Mouse (Mus musculus): ENCODE measurements at regions not wholly inside any gene's neighbourhood (a gene's known extent, or its start where the extent isn't known, plus 50 kb on each side); places are given as distances from the start of the nearest gene placed in this dataset.
"Not testable (repeated sequence)": the region's sequence is repeated elsewhere in the genome, so short reads cannot be mapped to it uniquely, and the experiment has no call there.

DNA sequence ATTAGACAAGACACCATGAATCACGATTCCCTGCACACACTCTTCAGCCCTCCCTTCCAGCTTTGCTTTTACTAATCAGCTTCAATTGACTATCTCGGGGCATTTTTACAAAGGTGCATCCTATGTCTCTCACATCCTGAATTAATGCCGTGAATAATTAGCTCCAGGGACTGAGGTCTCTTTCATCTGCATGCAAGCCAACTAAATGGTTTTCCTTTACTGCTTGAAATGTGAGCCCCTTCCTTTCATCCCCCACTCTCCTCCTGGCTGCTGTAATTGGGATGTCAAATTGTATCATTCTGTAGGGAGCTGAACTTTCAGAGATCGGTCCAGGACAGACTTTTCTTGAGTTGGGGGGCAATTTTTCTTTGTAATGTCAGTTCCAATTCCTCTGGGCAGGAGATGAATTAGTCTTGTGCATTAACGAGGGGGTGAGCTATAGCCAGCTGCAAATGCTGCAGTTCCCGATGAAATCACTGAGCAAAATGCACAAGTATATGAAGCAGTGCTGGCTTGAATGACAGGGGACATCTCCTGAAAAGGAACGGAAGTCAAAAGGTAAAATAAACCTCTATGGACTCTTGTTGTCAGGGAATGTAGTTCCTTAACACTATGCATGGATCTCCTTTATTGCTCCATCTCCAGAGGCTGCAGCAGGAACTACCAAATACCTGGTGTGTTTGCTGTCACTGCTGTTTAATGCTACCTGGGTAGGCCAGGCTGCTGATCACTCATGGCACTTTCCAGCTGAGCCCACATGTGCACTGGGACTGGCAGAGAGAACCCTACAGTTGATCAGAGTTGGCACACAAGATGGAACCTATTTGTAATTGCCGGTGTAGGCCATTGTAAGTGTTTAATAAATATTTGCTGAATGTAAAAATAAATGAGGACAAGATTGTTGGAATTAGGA lies 1420.2 kb upstream of the Gm7489 start:
- no peak for ATAC-seq (ENCODE audit: insufficient number of reproducible peaks, insufficient read depth, low FRiP score, low read depth)
- H3K4me3 ChIP-seq (ENCODE audit: low read depth, low read length): no peak overlapping the region
- H3K27ac ChIP-seq (ENCODE audit: low read length): no peak overlapping the region
- H3K4me1 ChIP-seq (ENCODE audit: control insufficient read depth, insufficient read depth, low read length): no peaks in the 10 kb centered on the region
- 32% methylated on average over 8 of the region's 8 CpGs for WGBS
- H3K4me2 ChIP-seq (replicated peaks; ENCODE audit: low read depth, low read length): no peak overlapping the region
- no peaks in the 10 kb centered on the region for H3K9me3 ChIP-seq (ENCODE audit: control insufficient read depth, low read depth, low read length)
- no peaks in the 10 kb centered on the region for H3K27me3 ChIP-seq (ENCODE audit: control insufficient read depth, insufficient read depth, low read length)
- no peaks in the 10 kb centered on the region for H3K36me3 ChIP-seq (ENCODE audit: control insufficient read depth, insufficient read depth, low read length)
- H3K9ac ChIP-seq (replicated peaks; ENCODE audit: low read depth, low read length): no peak overlapping the region

DNA sequence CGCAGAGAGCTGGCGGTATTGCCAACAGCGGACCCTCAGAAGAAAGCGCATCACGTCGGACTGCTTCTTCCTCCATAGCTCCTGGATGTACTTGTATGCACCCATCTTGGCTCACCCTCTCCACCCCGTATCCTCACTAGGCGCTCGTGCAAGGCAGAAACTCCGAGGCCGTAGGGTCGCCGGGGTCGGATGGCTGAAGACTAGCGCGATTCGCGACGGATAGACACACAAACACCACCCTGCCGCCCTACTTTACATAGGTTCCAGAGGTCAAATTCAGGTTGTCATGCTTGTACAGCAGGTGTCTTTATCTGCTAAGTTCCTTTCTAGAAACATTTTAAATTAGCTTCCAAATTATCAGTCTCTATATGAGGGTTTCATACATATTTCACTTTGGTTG lies 1406.6 kb upstream of the Gm7489 start:
- H3K9ac ChIP-seq (replicated peaks; ENCODE audit: low read depth, low read length); H3K4me3 ChIP-seq (ENCODE audit: low read depth, low read length); H3K4me2 ChIP-seq (replicated peaks; ENCODE audit: low read depth, low read length); ATAC-seq (ENCODE audit: insufficient number of reproducible peaks, insufficient read depth, low FRiP score, low read depth); H3K9me3 ChIP-seq (ENCODE audit: control insufficient read depth, low read depth, low read length); H3K36me3 ChIP-seq (ENCODE audit: control insufficient read depth, insufficient read depth, low read length); H3K27ac ChIP-seq (ENCODE audit: low read length); H3K4me1 ChIP-seq (ENCODE audit: control insufficient read depth, insufficient read depth, low read length); H3K27me3 ChIP-seq (ENCODE audit: control insufficient read depth, insufficient read depth, low read length): not testable (repeated sequence)
- WGBS: 87% methylated on average over 15 of the region's 20 CpGs

DNA sequence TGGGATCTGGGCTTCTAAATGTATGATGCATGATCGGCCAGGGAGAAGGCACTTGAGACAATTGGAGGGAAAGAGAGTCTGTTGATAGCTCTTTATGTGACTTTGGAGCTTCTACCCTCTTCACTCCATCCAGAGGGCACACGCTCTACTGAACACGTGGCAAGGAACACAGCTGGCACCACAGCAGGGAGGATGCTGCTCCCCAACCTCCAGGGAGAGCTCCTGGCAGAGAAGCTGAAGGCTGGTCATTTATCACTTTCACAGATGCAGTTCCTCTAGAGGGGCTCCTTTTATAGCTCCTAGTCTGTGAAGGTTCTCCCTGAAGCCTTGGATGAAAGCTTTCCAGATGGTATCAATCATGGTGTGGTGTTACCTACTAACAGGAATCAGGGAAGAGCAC lies 1403.9 kb upstream of the Gm7489 start:
- Histone ChIP-seq H3K36me3 (ENCODE audit: control insufficient read depth, insufficient read depth, low read length) (no peaks in the 10 kb centered on the region), H3K27ac (ENCODE audit: low read length) (no peak overlapping the region), H3K27me3 (ENCODE audit: control insufficient read depth, insufficient read depth, low read length) (no peaks in the 10 kb centered on the region), H3K4me2 (replicated peaks; ENCODE audit: low read depth, low read length) (no peak overlapping the region), H3K4me1 (ENCODE audit: control insufficient read depth, insufficient read depth, low read length) (no peaks in the 10 kb centered on the region), H3K9me3 (ENCODE audit: control insufficient read depth, low read depth, low read length) (no peaks in the 10 kb centered on the region), H3K9ac (replicated peaks; ENCODE audit: low read depth, low read length) (no peak overlapping the region), H3K4me3 (ENCODE audit: low read depth, low read length) (no peak overlapping the region)
- no peak for ATAC-seq (ENCODE audit: insufficient number of reproducible peaks, insufficient read depth, low FRiP score, low read depth)
- 38% methylated on average over 3 of the region's 3 CpGs for WGBS

DNA sequence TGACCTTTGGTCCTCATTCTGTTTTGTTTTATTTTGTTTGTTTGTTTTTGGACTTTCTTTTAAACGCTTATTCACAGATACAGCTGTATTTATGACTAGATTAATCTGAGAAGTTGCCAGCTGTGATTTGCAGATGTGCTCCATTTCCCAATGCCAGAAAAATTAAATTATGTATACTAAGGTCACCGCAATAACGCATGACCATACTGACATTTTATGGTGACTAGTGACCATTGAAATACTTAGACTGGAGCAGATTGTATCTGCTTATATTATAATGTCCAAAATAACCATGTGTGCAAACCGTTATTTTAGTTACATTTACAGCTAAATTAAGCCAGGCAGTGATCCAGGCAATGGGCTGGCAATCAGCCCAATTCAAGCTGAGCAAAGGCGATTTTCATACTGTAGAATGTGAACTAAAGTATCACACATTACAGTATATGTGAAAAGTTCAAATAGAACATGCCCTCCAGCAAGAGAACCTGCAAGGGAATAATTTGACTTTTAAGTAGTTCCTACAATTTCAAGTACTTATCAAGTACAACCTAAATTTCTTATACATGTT lies 1401.0 kb upstream of the Gm7489 start:
- Histone ChIP-seq H3K27ac (ENCODE audit: low read length) (no peak overlapping the region), H3K9me3 (ENCODE audit: control insufficient read depth, low read depth, low read length) (no peaks in the 10 kb centered on the region), H3K4me2 (replicated peaks; ENCODE audit: low read depth, low read length) (no peak overlapping the region), H3K36me3 (ENCODE audit: control insufficient read depth, insufficient read depth, low read length) (no peaks in the 10 kb centered on the region), H3K4me3 (ENCODE audit: low read depth, low read length) (no peak overlapping the region), H3K4me1 (ENCODE audit: control insufficient read depth, insufficient read depth, low read length) (no peaks in the 10 kb centered on the region), H3K27me3 (ENCODE audit: control insufficient read depth, insufficient read depth, low read length) (no peaks in the 10 kb centered on the region), H3K9ac (replicated peaks; ENCODE audit: low read depth, low read length) (no peak overlapping the region)
- ATAC-seq (ENCODE audit: insufficient number of reproducible peaks, insufficient read depth, low FRiP score, low read depth): no peak; the same call in 1 of the 2 replicates
- 55% methylated on average over 5 of the region's 5 CpGs for WGBS

DNA sequence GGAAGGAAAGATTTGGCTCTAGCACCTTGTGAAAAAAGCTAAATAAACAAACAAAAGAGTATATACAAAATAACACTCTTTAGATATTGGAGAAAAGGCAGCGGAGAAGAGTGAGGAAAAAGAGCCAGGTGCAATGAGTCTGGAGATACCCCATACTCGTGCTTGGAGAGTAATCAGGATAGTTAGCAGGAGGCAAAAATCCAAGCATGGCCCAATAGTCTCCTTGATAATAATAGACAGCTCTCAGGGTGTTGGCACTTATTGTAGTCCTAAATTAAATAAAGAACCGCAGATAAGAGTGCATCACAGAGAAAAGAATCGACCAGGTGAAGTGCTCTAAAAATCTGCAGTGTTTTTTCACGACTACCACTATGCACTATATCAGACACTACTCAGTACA lies 1400.4 kb upstream of the Gm7489 start:
- no peaks in the 10 kb centered on the region for H3K9me3 ChIP-seq (ENCODE audit: control insufficient read depth, low read depth, low read length)
- no peak overlapping the region for H3K4me2 ChIP-seq (replicated peaks; ENCODE audit: low read depth, low read length)
- no peak overlapping the region for H3K4me3 ChIP-seq (ENCODE audit: low read depth, low read length)
- H3K4me1 ChIP-seq (ENCODE audit: control insufficient read depth, insufficient read depth, low read length): no peaks in the 10 kb centered on the region
- no peak overlapping the region for H3K9ac ChIP-seq (replicated peaks; ENCODE audit: low read depth, low read length)
- 76% methylated on average over 5 of the region's 5 CpGs for WGBS
- no peaks in the 10 kb centered on the region for H3K27me3 ChIP-seq (ENCODE audit: control insufficient read depth, insufficient read depth, low read length)
- ATAC-seq (ENCODE audit: insufficient number of reproducible peaks, insufficient read depth, low FRiP score, low read depth): no peak
- H3K36me3 ChIP-seq (ENCODE audit: control insufficient read depth, insufficient read depth, low read length): no peaks in the 10 kb centered on the region
- no peak overlapping the region for H3K27ac ChIP-seq (ENCODE audit: low read length)

DNA sequence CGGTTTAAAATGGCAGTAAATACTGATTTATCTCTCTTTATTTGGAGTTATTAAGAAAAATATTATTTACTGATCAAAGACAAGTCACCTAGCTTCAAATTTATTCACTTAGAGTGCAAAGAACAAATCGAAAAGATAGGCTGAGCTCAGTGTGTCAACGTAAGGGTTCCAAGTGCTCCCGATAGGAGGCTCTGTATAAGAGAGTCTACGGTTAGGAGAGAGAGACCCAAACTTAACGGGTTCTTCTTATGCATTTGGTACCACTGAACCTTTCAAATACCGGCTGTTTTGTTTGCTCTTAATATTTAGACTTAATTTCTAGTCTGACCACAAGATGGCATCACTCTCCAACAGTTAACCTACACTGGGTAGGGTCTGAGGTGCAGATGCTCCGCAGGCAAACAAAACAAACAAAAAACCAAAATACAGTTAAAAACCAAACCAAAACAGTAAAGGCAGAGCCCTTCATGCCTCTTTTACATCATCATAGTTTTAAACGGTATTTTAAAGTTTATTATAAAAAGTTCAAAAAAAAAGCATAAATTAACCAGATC lies 1379.4 kb upstream of the Gm7489 start:
- Histone ChIP-seq H3K9me3 (ENCODE audit: control insufficient read depth, low read depth, low read length) (no peaks in the 10 kb centered on the region), H3K4me3 (ENCODE audit: low read depth, low read length) (no peak overlapping the region), H3K36me3 (ENCODE audit: control insufficient read depth, insufficient read depth, low read length) (no peaks in the 10 kb centered on the region), H3K4me1 (ENCODE audit: control insufficient read depth, insufficient read depth, low read length) (no peaks in the 10 kb centered on the region), H3K9ac (replicated peaks; ENCODE audit: low read depth, low read length) (no peak overlapping the region), H3K4me2 (replicated peaks; ENCODE audit: low read depth, low read length) (no peak overlapping the region), H3K27ac (ENCODE audit: low read length) (no peak overlapping the region), H3K27me3 (ENCODE audit: control insufficient read depth, insufficient read depth, low read length) (no peaks in the 10 kb centered on the region)
- 33% methylated on average over 9 of the region's 9 CpGs for WGBS
- no peak for ATAC-seq (ENCODE audit: insufficient number of reproducible peaks, insufficient read depth, low FRiP score, low read depth)

DNA sequence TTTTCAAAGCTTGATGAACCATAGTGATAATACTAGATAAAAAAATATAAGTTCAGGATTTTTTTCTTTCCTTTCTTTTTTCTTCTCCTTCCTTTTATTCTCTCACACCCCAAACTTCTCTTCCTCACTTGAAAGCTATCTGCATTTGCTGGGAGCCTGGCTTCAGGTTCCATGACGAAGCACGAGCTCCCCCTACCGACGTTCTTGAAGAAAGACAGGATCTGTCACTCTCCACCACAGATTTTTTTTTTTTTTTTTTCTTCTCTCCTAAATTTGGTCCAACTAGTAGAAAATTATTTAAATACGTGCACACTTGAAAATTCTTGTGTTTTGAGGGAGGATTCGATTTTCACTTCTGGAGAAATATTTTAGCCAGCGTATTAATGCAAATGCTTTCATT lies 1377.8 kb upstream of the Gm7489 start:
- Histone ChIP-seq H3K27me3 (ENCODE audit: control insufficient read depth, insufficient read depth, low read length) (no peaks in the 10 kb centered on the region), H3K4me3 (ENCODE audit: low read depth, low read length) (no peak overlapping the region), H3K9ac (replicated peaks; ENCODE audit: low read depth, low read length) (no peak overlapping the region), H3K9me3 (ENCODE audit: control insufficient read depth, low read depth, low read length) (no peaks in the 10 kb centered on the region), H3K27ac (ENCODE audit: low read length) (no peak overlapping the region), H3K4me1 (ENCODE audit: control insufficient read depth, insufficient read depth, low read length) (no peaks in the 10 kb centered on the region), H3K36me3 (ENCODE audit: control insufficient read depth, insufficient read depth, low read length) (no peaks in the 10 kb centered on the region), H3K4me2 (replicated peaks; ENCODE audit: low read depth, low read length) (no peak overlapping the region)
- ATAC-seq (ENCODE audit: insufficient number of reproducible peaks, insufficient read depth, low FRiP score, low read depth): no peak
- 4% methylated on average over 7 of the region's 7 CpGs for WGBS

DNA sequence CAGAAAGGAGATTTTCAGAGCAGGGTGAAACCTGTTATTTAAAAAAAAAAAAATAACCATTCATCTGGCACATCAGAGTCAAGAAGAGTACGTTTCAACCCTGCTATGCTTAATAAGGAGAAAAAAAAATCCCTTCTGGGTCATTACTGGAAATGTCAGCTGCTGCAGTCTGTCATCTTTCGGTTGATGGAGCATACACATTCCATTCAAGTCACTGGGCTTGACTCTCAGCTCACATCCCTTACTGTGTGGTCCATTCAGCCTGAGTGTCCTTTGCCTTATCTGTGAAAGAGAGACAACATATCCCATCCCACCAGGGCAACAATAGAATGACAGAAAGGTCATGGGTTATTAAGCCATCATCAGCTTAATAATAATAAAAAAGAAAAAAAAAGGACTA lies 1376.1 kb upstream of the Gm7489 start:
- ATAC-seq (ENCODE audit: insufficient number of reproducible peaks, insufficient read depth, low FRiP score, low read depth): no peak
- Histone ChIP-seq H3K27ac (ENCODE audit: low read length) (no peak overlapping the region), H3K4me3 (ENCODE audit: low read depth, low read length) (no peak overlapping the region), H3K4me2 (replicated peaks; ENCODE audit: low read depth, low read length) (no peak overlapping the region), H3K27me3 (ENCODE audit: control insufficient read depth, insufficient read depth, low read length) (no peaks in the 10 kb centered on the region), H3K9me3 (ENCODE audit: control insufficient read depth, low read depth, low read length) (no peaks in the 10 kb centered on the region), H3K36me3 (ENCODE audit: control insufficient read depth, insufficient read depth, low read length) (no peaks in the 10 kb centered on the region), H3K9ac (replicated peaks; ENCODE audit: low read depth, low read length) (no peak overlapping the region), H3K4me1 (ENCODE audit: control insufficient read depth, insufficient read depth, low read length) (no peaks in the 10 kb centered on the region)
- 54% methylated on average over 2 of the region's 2 CpGs for WGBS
